Mouse (Mus musculus): ENCODE results near the gene Dagla. TPM values are rescaled to one million over a fixed set of nuclear protein-coding genes. Genes with fewer than 3 reads are reported as not detected.
A peak's percentile ranks its signal among the peaks of the same experiment; 100 is the strongest.

The Dagla gene
- polyA plus RNA-seq, 2 experiments, result 2.4 to 8.1 TPM

DNA sequence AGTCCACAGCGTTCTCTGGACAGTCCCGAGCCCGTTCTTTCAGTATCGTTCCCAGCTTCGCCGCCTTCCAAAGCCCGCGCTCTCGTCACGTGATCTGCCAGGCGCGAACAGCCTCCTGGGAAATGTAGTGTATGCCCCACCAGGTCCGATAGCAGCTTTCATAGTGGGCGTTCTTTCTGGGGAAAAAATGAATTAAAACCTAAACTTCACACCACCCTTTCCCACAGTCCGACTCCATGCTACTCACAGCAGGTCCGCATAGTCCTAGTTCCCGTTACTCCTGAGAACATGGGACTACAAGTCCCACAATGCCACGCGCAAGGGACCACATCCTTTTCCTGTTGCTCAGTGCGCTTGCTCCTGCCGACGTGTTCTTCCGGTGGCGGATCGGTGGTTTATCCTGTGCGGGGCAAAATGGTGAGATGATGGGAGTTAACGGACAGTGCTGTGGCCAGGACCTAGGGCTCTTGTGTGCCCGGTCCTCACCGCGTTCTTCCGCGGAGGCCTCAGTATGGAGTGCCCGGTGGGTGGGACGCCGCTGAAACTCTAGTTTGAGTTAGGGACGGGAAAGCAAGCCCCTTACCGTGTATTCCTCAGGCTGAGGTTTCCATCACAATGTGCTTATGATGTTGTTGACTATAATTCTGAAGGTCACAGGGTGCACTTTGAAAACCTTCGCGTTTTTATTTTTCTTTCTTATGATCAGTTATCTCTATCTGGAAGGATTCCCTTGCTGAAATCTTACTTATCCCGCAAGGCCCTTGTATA, 100.6 kb downstream of the Dagla start, which contains the start of the genes Tmem258 and Fen1:
Gene Tmem258 (plus strand): TSS at position 167 of the 768 bp plus-strand sequence.
Gene Fen1 (minus strand): TSS at position 322 of the 768 bp plus-strand sequence.
- Histone ChIP-seq H3K4me1 (ENCODE audit: control insufficient read depth, insufficient read depth, low read length) (peaks cover 8% of the 10 kb centered on the region), H3K27ac (replicated peaks; ENCODE audit: low read depth, low read length) (peak within 1 kb of the TSS; percentile 48), H3K9me3 (ENCODE audit: control insufficient read depth, low read length) (no peaks in the 10 kb centered on the region), H3K36me3 (ENCODE audit: control insufficient read depth, insufficient read depth, low read length) (peaks cover 54% of the 10 kb centered on the region), H3K4me2 (replicated peaks; ENCODE audit: low read depth, low read length, severe bottlenecking) (peak within 1 kb of the TSS; percentile 88), H3K4me3 (replicated peaks; ENCODE audit: low read length) (peak within 1 kb of the TSS; percentile 90), H3K9ac (ENCODE audit: low read depth, low read length, severe bottlenecking) (peak within 1 kb of the TSS; percentile 77), H3K27me3 (ENCODE audit: control insufficient read depth, insufficient read depth, low read length) (no peaks in the 10 kb centered on the region)
- under 1% methylated on average over 39 of the region's 40 CpGs for WGBS
- DNase-seq (ENCODE audit: low spot score) (peak; percentile 89), ATAC-seq (ENCODE audit: low FRiP score, low read depth) (peak; percentile 92)
- no peak; the same call in 1 of the 2 replicates for TF ChIP-seq POLR2A (IDR thresholded peaks at IDR 0.05; ENCODE audit: borderline replicate concordance, extremely low read depth, insufficient read depth, insufficient read length)

- H3K4me1 ChIP-seq (ENCODE audit: control insufficient read depth, insufficient read depth, low read length), result peaks cover 8% of the 10 kb centered on the region
- ATAC-seq (ENCODE audit: low FRiP score, low read depth) (peak; percentile 41; the same call in 1 of the 2 replicates), DNase-seq (ENCODE audit: low spot score) (no peak)
- H3K27ac ChIP-seq (replicated peaks; ENCODE audit: low read depth, low read length), result peak overlapping the region; percentile 48
- H3K4me3 ChIP-seq (replicated peaks; ENCODE audit: low read length), result peak overlapping the region; percentile 90
- H3K27me3 ChIP-seq (ENCODE audit: control insufficient read depth, insufficient read depth, low read length), result no peaks in the 10 kb centered on the region
- peak overlapping the region; percentile 77 for H3K9ac ChIP-seq (ENCODE audit: low read depth, low read length, severe bottlenecking)
- WGBS, result 1% methylated on average over 23 of the region's 23 CpGs
- 0 out of 2 replicates have a peak, but pooled peaks have one; percentile 38 for TF ChIP-seq POLR2A (IDR thresholded peaks at IDR 0.05; ENCODE audit: borderline replicate concordance, extremely low read depth, insufficient read depth, insufficient read length)
- no peaks in the 10 kb centered on the region for H3K9me3 ChIP-seq (ENCODE audit: control insufficient read depth, low read length)
- H3K4me2 ChIP-seq (replicated peaks; ENCODE audit: low read depth, low read length, severe bottlenecking), result peak overlapping the region; percentile 88
- H3K36me3 ChIP-seq (ENCODE audit: control insufficient read depth, insufficient read depth, low read length), result peaks cover 48% of the 10 kb centered on the region
Measured at GRCm38 (mm10) chr19:10203146-10203847, 101.4 kb downstream of the Dagla start.

GRCm38 (mm10) chr19:10198723-10199122, 106.0 kb downstream of the Dagla start:
- DNase-seq (ENCODE audit: low spot score) (peak; percentile 87), ATAC-seq (ENCODE audit: low FRiP score, low read depth) (peak; percentile 56; the same call in 1 of the 2 replicates)
- no peak for TF ChIP-seq POLR2A (IDR thresholded peaks at IDR 0.05; ENCODE audit: borderline replicate concordance, extremely low read depth, insufficient read depth, insufficient read length)
- Histone ChIP-seq H3K4me1 (ENCODE audit: control insufficient read depth, insufficient read depth, low read length) (peaks cover 8% of the 10 kb centered on the region), H3K4me3 (replicated peaks; ENCODE audit: low read length) (no peak overlapping the region), H3K4me2 (replicated peaks; ENCODE audit: low read depth, low read length, severe bottlenecking) (no peak overlapping the region), H3K27ac (replicated peaks; ENCODE audit: low read depth, low read length) (no peak overlapping the region), H3K9ac (ENCODE audit: low read depth, low read length, severe bottlenecking) (no peak overlapping the region), H3K36me3 (ENCODE audit: control insufficient read depth, insufficient read depth, low read length) (peaks cover 55% of the 10 kb centered on the region), H3K9me3 (ENCODE audit: control insufficient read depth, low read length) (no peaks in the 10 kb centered on the region), H3K27me3 (ENCODE audit: control insufficient read depth, insufficient read depth, low read length) (no peaks in the 10 kb centered on the region)
- 29% methylated on average over 3 of the region's 3 CpGs for WGBS

- Histone ChIP-seq H3K27ac (replicated peaks; ENCODE audit: low read depth, low read length) (no peak overlapping the region), H3K27me3 (ENCODE audit: control insufficient read depth, insufficient read depth, low read length) (no peaks in the 10 kb centered on the region), H3K9ac (ENCODE audit: low read depth, low read length, severe bottlenecking) (no peak overlapping the region), H3K36me3 (ENCODE audit: control insufficient read depth, insufficient read depth, low read length) (peaks cover 59% of the 10 kb centered on the region), H3K4me3 (replicated peaks; ENCODE audit: low read length) (no peak overlapping the region), H3K4me2 (replicated peaks; ENCODE audit: low read depth, low read length, severe bottlenecking) (no peak overlapping the region), H3K4me1 (ENCODE audit: control insufficient read depth, insufficient read depth, low read length) (peaks cover 8% of the 10 kb centered on the region), H3K9me3 (ENCODE audit: control insufficient read depth, low read length) (no peaks in the 10 kb centered on the region)
- no peak for DNase-seq (ENCODE audit: low spot score)
- ATAC-seq (ENCODE audit: low FRiP score, low read depth), result no peak
- WGBS, result 76% methylated on average over 2 of the region's 2 CpGs
- no peak for TF ChIP-seq POLR2A (IDR thresholded peaks at IDR 0.05; ENCODE audit: borderline replicate concordance, extremely low read depth, insufficient read depth, insufficient read length)
Measured at GRCm38 (mm10) chr19:10198286-10198685, 106.4 kb downstream of the Dagla start.

GRCm38 (mm10) chr19:10197130-10197529, 107.5 kb downstream of the Dagla start:
- no peak overlapping the region for H3K9ac ChIP-seq (ENCODE audit: low read depth, low read length, severe bottlenecking)
- no peak overlapping the region for H3K27ac ChIP-seq (replicated peaks; ENCODE audit: low read depth, low read length)
- no peak overlapping the region for H3K4me2 ChIP-seq (replicated peaks; ENCODE audit: low read depth, low read length, severe bottlenecking)
- no peaks in the 10 kb centered on the region for H3K4me1 ChIP-seq (ENCODE audit: control insufficient read depth, insufficient read depth, low read length)
- H3K4me3 ChIP-seq (replicated peaks; ENCODE audit: low read length), result no peak overlapping the region
- no peak for DNase-seq (ENCODE audit: low spot score)
- no peaks in the 10 kb centered on the region for H3K9me3 ChIP-seq (ENCODE audit: control insufficient read depth, low read length)
- TF ChIP-seq POLR2A (IDR thresholded peaks at IDR 0.05; ENCODE audit: borderline replicate concordance, extremely low read depth, insufficient read depth, insufficient read length), result no peak
- 82% methylated on average over 4 of the region's 4 CpGs for WGBS
- no peak for ATAC-seq (ENCODE audit: low FRiP score, low read depth)
- no peaks in the 10 kb centered on the region for H3K27me3 ChIP-seq (ENCODE audit: control insufficient read depth, insufficient read depth, low read length)
- H3K36me3 ChIP-seq (ENCODE audit: control insufficient read depth, insufficient read depth, low read length), result peaks cover 71% of the 10 kb centered on the region

Other genes with a start within 250 kb of the Dagla start
- gene Fads2, start 203.1 kb downstream of the Dagla start, polyA plus RNA-seq (2012; rRNA removed), result 80.3 and 99.0 TPM in 2 replicates
- 26.4 and 30.9 TPM in 2 replicates for gene Fads2, start 203.1 kb downstream of the Dagla start, polyA plus RNA-seq (2014; fragmentation: Nextera tagmentation; extraction: Ambion mirVana)
- 87.3 and 116 TPM in 2 replicates for gene Fads1, start 122.0 kb downstream of the Dagla start, polyA plus RNA-seq (2012; rRNA removed)
- gene Fads1, start 122.0 kb downstream of the Dagla start, polyA plus RNA-seq (2014; fragmentation: Nextera tagmentation; extraction: Ambion mirVana), result 81.1 and 81.3 TPM in 2 replicates
- 178 and 186 TPM in 2 replicates for gene Tmem258, start 100.9 kb downstream of the Dagla start, polyA plus RNA-seq (2012; rRNA removed)
- gene Tmem258, start 100.9 kb downstream of the Dagla start, polyA plus RNA-seq (2014; fragmentation: Nextera tagmentation; extraction: Ambion mirVana), result 484 and 516 TPM in 2 replicates
- gene Fen1, start 100.7 kb downstream of the Dagla start, polyA plus RNA-seq (2012; rRNA removed), result 37.3 and 40.8 TPM in 2 replicates
- gene Fen1, start 100.7 kb downstream of the Dagla start, polyA plus RNA-seq (2014; fragmentation: Nextera tagmentation; extraction: Ambion mirVana), result 58.2 and 61.2 TPM in 2 replicates
- gene Myrf, start 64.1 kb downstream of the Dagla start, polyA plus RNA-seq (2012; rRNA removed), result 4.4 and 7.0 TPM in 2 replicates
- 1.1 and 1.4 TPM in 2 replicates for gene Myrf, start 64.1 kb downstream of the Dagla start, polyA plus RNA-seq (2014; fragmentation: Nextera tagmentation; extraction: Ambion mirVana)
- 5.0 and 5.5 TPM in 2 replicates for gene Syt7, start 84.2 kb upstream of the Dagla start, polyA plus RNA-seq (2012; rRNA removed)
- gene Syt7, start 84.2 kb upstream of the Dagla start, polyA plus RNA-seq (2014; fragmentation: Nextera tagmentation; extraction: Ambion mirVana), result 2.0 and 2.2 TPM in 2 replicates
- gene Lrrc10b, start 152.6 kb upstream of the Dagla start, polyA plus RNA-seq (2012; rRNA removed), result 0.88 and 1.2 TPM in 2 replicates
- gene Lrrc10b, start 152.6 kb upstream of the Dagla start, polyA plus RNA-seq (2014; fragmentation: Nextera tagmentation; extraction: Ambion mirVana), result 0.43 and 0.84 TPM in 2 replicates
- gene Ppp1r32, start 178.1 kb upstream of the Dagla start, polyA plus RNA-seq (2012; rRNA removed), result 0.53 and 0.78 TPM in 2 replicates
- gene Ppp1r32, start 178.1 kb upstream of the Dagla start, polyA plus RNA-seq (2014; fragmentation: Nextera tagmentation; extraction: Ambion mirVana), result 0.18 TPM in 1 of 2 replicates, not detected in the other
- 102 and 106 TPM in 2 replicates for gene Cpsf7, start 220.4 kb upstream of the Dagla start, polyA plus RNA-seq (2012; rRNA removed)
- gene Cpsf7, start 220.4 kb upstream of the Dagla start, polyA plus RNA-seq (2014; fragmentation: Nextera tagmentation; extraction: Ambion mirVana), result 50.4 and 59.1 TPM in 2 replicates
- 42.5 and 49.2 TPM in 2 replicates for gene Sdhaf2, start 221.3 kb upstream of the Dagla start, polyA plus RNA-seq (2012; rRNA removed)
- gene Sdhaf2, start 221.3 kb upstream of the Dagla start, polyA plus RNA-seq (2014; fragmentation: Nextera tagmentation; extraction: Ambion mirVana), result 64.6 and 65.2 TPM in 2 replicates

Measured in limb, embryonic 14.5 days (tissue).